Mouse (Mus musculus) embryonic fibroblast, embryonic 13.5 days (primary cell): ENCODE measurements around the gene Slc25a31.

Source experiments
- CTCF ChIP-seq: IDR thresholded peaks from 2 replicates; pipeline ENCODE4 v1.5.1; 2011; ENCODE audit warnings: mild to moderate bottlenecking, control low read depth, low read length, moderate library complexity, borderline replicate concordance; ENCODE audit not compliant: insufficient read depth
- POLR2A ChIP-seq: IDR thresholded peaks from 2 replicates; pipeline ENCODE4 v1.6.1; 2011; ENCODE audit warnings: low read depth, mild to moderate bottlenecking, control low read depth, low read length, moderate library complexity

DNA sequence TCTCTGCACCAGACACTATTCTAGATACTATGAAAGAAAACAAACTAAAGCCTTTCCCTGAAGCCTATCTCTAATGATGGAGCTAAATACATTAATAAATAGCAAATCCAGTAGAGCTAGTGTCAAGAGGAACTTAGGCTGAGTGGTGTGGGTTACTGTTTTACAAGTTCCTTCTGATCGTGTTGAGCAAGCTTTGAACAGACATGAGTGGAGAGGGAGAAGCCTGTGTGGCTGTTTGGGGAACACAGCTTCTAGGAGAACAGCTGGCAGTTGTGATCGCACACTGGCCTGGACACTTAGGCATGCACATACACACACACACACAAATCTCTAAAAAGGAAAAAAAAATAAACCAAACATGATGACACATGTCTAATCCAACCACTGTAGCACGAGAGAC lies 9.8 kb upstream of the Slc25a31 start:
- TF ChIP-seq POLR2A (no peak), CTCF (no peak)
